12 mouse cellular contexts compared by ENCODE assay signal in genomic region chr2:94043662-94044061, GRCm38 (mm10). TPM values are rescaled to one million over a fixed set of nuclear protein-coding genes. Genes with fewer than 3 reads are reported as not detected.
A peak's percentile ranks its signal among the peaks of the same experiment; 100 is the strongest.
DNase-seq lines count a peak whose midpoint lies in the region; ATAC-seq and TF ChIP-seq lines count a peak whose summit lies in the region.
"Had no signal": no experiment of that assay in that cellular context is flagged by ENCODE, and none has a peak within 500 bp of the region (broad histone marks: within the 10 kb centered on the region; RNA-seq: fewer than 3 reads in every experiment).

No protein-coding gene starts in this region.

- H3K4me1 ChIP-seq in lung, postnatal 0 days (ENCODE audit: insufficient read depth, low read depth, low read length): no peaks in the 10 kb centered on the region
- H3K4me1 ChIP-seq in embryonic facial prominence, embryonic 10.5 days: 0 out of 2 replicates have a peak, but pooled peaks cover 4% of the 10 kb centered on the region

- ATAC-seq in lung, postnatal 0 days: peak; percentile 47
- no peak for ATAC-seq in megakaryocyte-erythroid progenitor cell, adult 5-6 weeks (replicated peaks; ENCODE audit: low FRiP score, low TSS enrichment, poor library complexity, severe bottlenecking)

- TF ChIP-seq CTCF in lung, postnatal 0 days (IDR thresholded peaks at IDR 0.05): no peak
- TF ChIP-seq CTCF in layer of hippocampus, adult 2 months (conservative IDR thresholded peaks at IDR 0.05): no peak

- H3K27me3 ChIP-seq in lung, postnatal 0 days (replicated peaks; ENCODE audit: insufficient read depth, low read length): no peaks in the 10 kb centered on the region
- H3K27me3 ChIP-seq in embryonic facial prominence, embryonic 10.5 days (replicated peaks; ENCODE audit: low read depth, poor library complexity, severe bottlenecking): no peaks in the 10 kb centered on the region

- no peak overlapping the region for H3K4me3 ChIP-seq in lung, postnatal 0 days (ENCODE audit: low read depth, low read length)
- no peak overlapping the region for H3K4me3 ChIP-seq in embryonic facial prominence, embryonic 10.5 days
- H3K4me3 ChIP-seq in layer of hippocampus, adult 2 months: peak overlapping the region; percentile 48

- no peaks in the 10 kb centered on the region for H3K36me3 ChIP-seq in lung, postnatal 0 days (ENCODE audit: insufficient read depth, low read length)
- H3K36me3 ChIP-seq in embryonic facial prominence, embryonic 10.5 days (replicated peaks): peaks cover 30% of the 10 kb centered on the region

- H3K4me2 ChIP-seq in lung, postnatal 0 days (replicated peaks; ENCODE audit: low read depth, low read length): no peak overlapping the region
- H3K4me2 ChIP-seq: liver, embryonic 11.5 days had no signal

- H3K9ac ChIP-seq in lung, postnatal 0 days (replicated peaks; ENCODE audit: low read depth): no peak overlapping the region

- 45% methylated on average over 5 of the region's 5 CpGs for WGBS in lung, postnatal 0 days
- WGBS in embryonic facial prominence, embryonic 10.5 days: 66% methylated on average over 5 of the region's 5 CpGs

- H3K27ac ChIP-seq in lung, postnatal 0 days (ENCODE audit: low read length): no peak overlapping the region
- H3K27ac ChIP-seq in embryonic facial prominence, embryonic 10.5 days (replicated peaks): no peak overlapping the region
- peak overlapping the region; percentile 91 for H3K27ac ChIP-seq in layer of hippocampus, adult 2 months

- DNase-seq in lung, postnatal 0 days (ENCODE audit: low spot score): peak; percentile 24
- DNase-seq in lung, postnatal 14 days: no peak
- DNase-seq in embryonic facial prominence, embryonic 10.5 days (ENCODE audit: low spot score): peak; percentile 42
- DNase-seq in layer of hippocampus, adult 2 months (ENCODE audit: low spot score in 2 of 2): peak; percentile 30 to 37
- peak; percentile 68 to 79 for DNase-seq in right cerebral cortex, postnatal 10 days (ENCODE audit: low spot score in 2 of 2)
- DNase-seq in adipocyte (ENCODE audit: low spot score): no peak
- no peak for DNase-seq in spleen, postnatal 10 days (ENCODE audit: low spot score in 2 of 2)
- DNase-seq: kidney, adult 9 months; thymus, adult 2 months had no signal

- TF ChIP-seq EP300 in lung, postnatal 0 days (IDR thresholded peaks at IDR 0.05): no peak

- no peaks in the 10 kb centered on the region for H3K9me3 ChIP-seq in lung, postnatal 0 days (ENCODE audit: low read length)
- H3K9me3 ChIP-seq in embryonic facial prominence, embryonic 10.5 days: no peaks in the 10 kb centered on the region

RNA-seq across cellular contexts. Expression of gene Alkbh3, which starts 33.1 kb away (rescaled TPM):
- polyA plus RNA-seq in lung, postnatal 0 days (2015; fragmentation: Nextera tagmentation; extraction: Ambion mirVana): 46.1 and 59.9 TPM in 2 replicates
- polyA plus RNA-seq in embryonic facial prominence, embryonic 10.5 days (2016; fragmentation: Nextera tagmentation; extraction: Ambion mirVana): 55.5 and 57.0 TPM in 2 replicates
- total RNA-seq in layer of hippocampus, adult 2 months (2021): 10 to 100 TPM; 22.7 to 28.1 TPM
- total RNA-seq in megakaryocyte-erythroid progenitor cell, adult 5-6 weeks (2014; fragmentation: Nextera tagmentation): 86.0 and 122 TPM in 2 replicates
- total RNA-seq in megakaryocyte-erythroid progenitor cell, adult 5-6 weeks (2017): 31.9 and 36.9 TPM in 2 replicates

RNA-seq across cellular contexts. Expression of gene Gm27027, which starts 47.5 kb away (rescaled TPM):
- not detected in 2 replicates for polyA plus RNA-seq in lung, postnatal 0 days (2015; fragmentation: Nextera tagmentation; extraction: Ambion mirVana)
- polyA plus RNA-seq in embryonic facial prominence, embryonic 10.5 days (2016; fragmentation: Nextera tagmentation; extraction: Ambion mirVana): not detected in 2 replicates
- total RNA-seq in layer of hippocampus, adult 2 months (2021): not detected
- not detected in 2 replicates for total RNA-seq in megakaryocyte-erythroid progenitor cell, adult 5-6 weeks (2014; fragmentation: Nextera tagmentation)
- not detected in 2 replicates for total RNA-seq in megakaryocyte-erythroid progenitor cell, adult 5-6 weeks (2017)
- total RNA-seq: adrenal gland, postnatal 36 days had no signal
- polyA plus RNA-seq: liver, embryonic 11.5 days; thymus, adult 2 months had no signal

Comparison
In these comparisons a context has a peak if more than half of its experiments do, and no peak if none do; other contexts are left out.
1. DNase-seq: peak in lung, postnatal 0 days (single experiment), embryonic facial prominence, embryonic 10.5 days (single experiment), layer of hippocampus, adult 2 months (2 of 2) and right cerebral cortex, postnatal 10 days (2 of 2); none in lung, postnatal 14 days (single experiment), adipocyte (single experiment) and spleen, postnatal 10 days (0 of 2).